Mouse (Mus musculus) urinary bladder, postnatal 14 days (tissue): ENCODE measurements around the gene Anks1.

ENCODE experiments used
- DNase-seq: peaks from one replicate; pipeline ENCODE4 v3.0.0; 2021; ENCODE audit warnings: low spot score

Gene Anks1

DNA sequence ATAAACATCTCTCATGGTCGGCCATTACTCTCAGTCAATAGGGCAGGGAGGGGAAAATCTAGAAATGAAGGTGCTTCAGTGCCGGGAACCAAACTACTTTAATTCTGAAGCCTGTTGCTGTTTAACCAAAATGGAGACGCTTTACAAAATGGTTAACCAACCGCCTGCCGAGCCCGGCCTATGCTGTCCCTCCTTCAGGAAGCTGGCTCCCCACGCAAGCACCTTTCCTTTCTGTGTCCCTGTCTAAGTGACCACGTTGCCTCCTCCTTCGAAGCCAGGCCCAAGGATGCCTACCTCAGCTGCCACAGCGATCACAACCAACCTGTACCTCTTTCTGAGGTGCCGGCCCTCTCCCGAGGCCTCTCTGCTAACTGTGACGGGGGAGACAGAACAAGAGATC is 188.2 kb downstream of the Anks1 start:
- DNase-seq, result no peak

DNA sequence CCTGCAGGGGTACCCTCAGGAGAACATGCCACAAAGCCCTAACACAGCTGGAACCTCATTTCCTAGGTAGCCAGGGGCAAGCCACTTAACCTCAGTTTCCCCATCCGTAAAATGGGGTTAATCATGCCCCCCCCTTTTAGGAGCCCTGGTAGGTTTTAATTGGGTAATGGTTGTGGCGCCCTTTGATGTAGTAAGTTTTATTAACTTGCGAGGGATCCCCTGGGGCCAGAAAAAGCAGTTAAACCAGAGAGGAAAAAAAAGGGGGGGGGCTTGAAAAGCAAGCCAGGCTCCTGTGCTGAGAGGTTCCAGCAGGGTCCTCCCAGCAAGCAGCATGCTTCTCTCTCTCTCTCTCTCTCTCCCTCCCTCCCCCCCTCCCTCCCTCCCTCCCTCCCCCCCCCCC is 190.0 kb downstream of the Anks1 start:
- no peak for DNase-seq

DNA sequence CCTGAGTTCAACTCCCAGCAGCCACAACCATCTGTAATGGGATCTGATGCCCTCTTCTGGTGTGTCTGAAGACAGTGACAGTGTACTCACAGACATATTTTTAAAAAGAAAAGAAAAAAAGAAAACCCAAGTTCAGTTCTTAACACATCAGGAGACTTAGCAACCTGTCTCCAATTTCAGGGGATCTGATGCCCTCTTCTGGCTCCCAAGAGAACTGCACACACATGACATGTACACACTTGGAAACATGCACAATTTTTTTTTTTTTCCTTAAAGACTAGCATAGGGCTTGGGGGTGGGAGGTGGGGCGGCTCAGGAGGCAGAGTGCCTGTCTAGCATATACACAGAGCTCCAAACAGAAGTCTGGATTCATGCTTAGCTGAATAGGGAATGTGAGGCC is 191.6 kb downstream of the Anks1 start:
- no peak for DNase-seq

DNA sequence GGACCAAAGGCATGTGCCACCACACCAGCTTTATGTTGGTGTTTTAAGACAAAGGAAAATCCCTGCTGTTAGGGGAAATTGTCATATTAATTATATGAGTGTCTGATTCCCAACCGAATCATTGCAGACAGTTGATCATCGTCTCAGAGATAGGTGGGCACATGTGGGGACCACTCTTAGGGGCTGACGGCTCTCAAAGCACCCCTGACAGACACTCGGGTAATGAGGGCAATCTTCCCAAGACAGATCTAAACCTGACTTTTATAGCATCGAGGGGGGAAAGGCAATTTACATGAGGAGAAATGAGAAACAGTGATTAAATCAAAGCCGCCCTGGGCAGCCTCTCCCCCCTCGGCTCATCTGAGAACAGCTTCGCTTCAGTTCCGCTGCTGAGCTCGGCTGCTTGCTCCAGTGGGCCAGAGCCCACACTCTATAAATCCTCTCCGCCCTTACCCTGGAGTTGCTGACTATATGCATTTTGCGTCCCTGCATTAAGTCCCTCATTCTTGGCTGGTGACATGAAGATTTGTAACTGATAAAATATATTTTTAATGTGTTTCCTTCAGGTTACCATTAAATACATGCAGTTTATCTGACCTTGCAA is 192.3 kb downstream of the Anks1 start:
- DNase-seq, result no peak

DNA sequence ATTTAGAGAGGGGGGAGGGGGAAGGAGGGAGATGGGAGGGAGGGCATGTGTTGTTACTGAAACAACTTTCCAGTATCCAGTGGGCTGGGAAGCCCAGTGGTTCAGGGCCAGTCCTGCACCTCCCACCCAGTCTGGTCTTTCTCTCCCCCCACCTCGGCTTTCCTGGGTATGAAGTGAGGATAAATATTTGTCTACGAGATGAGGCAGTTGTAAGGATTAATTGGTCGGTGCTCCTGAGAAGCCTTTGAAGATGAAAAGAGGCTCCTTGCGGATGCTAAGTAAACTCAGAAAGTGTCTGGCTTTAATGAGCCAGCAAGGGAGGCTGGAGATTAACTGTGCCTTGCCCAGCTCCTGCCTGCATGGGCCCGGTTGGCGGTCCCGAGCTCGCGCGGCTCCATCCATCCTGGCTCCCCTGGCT is 192.8 kb downstream of the Anks1 start:
- DNase-seq, result no peak

DNA sequence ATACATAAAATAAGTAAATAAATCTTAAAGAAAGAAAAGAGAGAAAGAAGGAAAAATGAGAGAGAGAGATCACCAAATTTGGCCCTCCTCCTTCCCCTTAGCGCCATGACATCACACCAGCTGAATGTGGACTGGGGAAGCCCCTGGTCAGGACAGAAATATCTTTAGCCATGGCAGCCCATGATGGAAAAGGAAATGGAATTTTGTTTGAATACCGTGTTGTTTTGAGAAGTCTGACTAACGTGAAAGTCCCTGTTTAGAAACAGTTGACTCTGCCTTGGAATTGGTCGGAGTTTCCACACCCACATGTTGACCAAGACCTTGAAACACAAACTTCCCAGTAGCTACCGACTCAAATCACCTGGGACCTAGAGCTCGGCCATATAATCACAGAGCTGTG is 195.3 kb downstream of the Anks1 start:
- no peak for DNase-seq

DNA sequence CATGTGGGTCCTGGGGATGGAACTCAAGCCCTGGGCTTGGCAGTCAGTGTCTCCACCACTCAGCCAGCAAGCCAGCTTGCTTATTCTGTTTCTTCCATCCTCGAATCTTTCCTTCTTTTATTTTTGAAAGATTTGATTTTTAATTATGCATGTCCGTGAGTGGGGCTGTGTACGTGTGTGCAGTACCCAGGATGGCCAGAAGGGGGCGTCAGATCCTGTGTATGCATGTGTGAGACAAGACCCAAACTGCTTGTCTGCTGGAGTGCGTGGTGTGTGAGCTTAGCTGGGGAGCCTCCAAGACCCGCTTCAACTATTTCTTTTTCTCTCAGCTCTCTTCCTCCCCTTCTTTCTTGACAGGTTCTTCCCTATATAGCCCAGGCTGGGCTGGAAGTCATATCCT is 197.2 kb downstream of the Anks1 start:
- DNase-seq, result no peak

DNA sequence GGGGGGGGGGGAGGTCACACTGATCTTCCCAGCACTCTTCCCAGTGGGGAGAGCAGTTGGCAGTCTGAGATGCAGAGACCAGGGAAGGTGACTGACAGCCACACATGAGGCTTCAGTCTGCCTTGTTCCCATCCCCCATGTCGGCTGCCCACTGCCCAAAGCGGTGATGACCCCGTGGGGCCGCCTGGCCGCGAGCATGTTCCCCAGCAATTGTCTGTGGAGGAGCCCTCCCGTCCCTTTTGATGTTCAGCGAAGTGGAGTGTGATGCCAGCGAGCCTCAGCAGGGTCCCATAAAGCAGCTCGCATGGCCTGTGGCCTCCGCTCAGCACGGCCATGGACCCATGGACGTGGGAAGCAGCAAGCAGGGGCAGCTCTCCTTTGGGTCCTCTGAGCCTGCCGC is 198.2 kb downstream of the Anks1 start:
- no peak for DNase-seq

DNA sequence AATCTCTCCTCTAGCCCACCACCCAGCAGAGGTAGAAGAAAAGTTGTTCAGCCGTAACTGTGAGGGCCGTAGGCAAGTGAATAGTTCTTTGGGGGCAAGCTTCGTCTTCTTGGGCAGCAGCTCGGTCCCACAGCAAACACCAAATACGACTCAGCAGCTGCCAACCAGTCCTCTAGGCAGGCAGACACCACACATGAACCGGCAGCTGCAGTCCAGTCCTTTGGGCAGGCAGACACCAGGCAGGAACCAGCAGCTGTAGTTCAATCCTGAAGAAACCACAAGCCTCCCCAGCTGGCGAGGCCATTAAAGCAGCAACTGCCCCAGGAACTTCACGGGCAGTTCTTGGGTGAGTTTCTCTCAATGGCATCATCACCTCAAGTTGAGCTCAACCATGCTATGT is 203.2 kb downstream of the Anks1 start:
- no peak for DNase-seq
